Comparison of ENCODE assay signal across 21 mouse cellular contexts in the genomic region with DNA sequence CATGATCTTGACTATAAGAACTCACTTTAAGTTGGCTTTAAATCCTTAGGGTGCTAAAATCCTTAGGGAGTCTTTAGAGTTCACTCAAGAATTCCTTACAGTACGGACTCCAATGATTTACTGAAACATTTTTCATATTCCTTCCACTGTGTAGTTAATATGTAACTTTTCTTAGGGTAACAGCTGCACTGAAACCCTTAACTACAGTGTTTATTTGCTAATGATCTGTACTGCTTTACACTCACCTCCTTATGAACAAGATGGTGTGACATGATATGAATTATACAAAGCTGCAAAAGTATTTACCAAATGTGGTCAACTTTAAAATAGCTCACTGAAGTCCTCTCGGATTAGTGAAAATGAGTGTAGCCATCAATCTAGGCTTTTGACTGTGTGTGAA. TPM values are rescaled to one million over a fixed set of nuclear protein-coding genes. Genes with fewer than 3 reads are reported as not detected.
DNase-seq lines count a peak whose midpoint lies in the region; ATAC-seq lines count a peak whose summit lies in the region.
"Had no signal": no experiment of that assay in that cellular context is flagged by ENCODE, and none has a peak within 500 bp of the region (broad histone marks: within the 10 kb centered on the region; RNA-seq: fewer than 3 reads in every experiment).

No protein-coding gene starts in this region.

- no peaks in the 10 kb centered on the region for H3K36me3 ChIP-seq in lung, embryonic 15.5 days
- no peaks in the 10 kb centered on the region for H3K36me3 ChIP-seq in embryonic facial prominence, embryonic 12.5 days
- H3K36me3 ChIP-seq in intestine, embryonic 16.5 days (ENCODE audit: control insufficient read depth, insufficient read depth, low read length) = no peaks in the 10 kb centered on the region
- H3K36me3 ChIP-seq: embryonic facial prominence, embryonic 15.5 days; hindbrain, embryonic 12.5 days; hindbrain, embryonic 15.5 days had no signal

- peak; percentile 31; the same call in 1 of the 2 replicates for ATAC-seq in lung, embryonic 15.5 days (ENCODE audit: borderline replicate concordance, extremely low read depth, low FRiP score, low TSS enrichment)
- no peak for ATAC-seq in embryonic facial prominence, embryonic 12.5 days (ENCODE audit: insufficient number of reproducible peaks, insufficient read depth, low FRiP score, low TSS enrichment)
- ATAC-seq in intestine, embryonic 16.5 days = peak; percentile 78
- ATAC-seq: CD4-positive, CD25-positive, alpha-beta regulatory T cell, adult 4 months; forebrain, embryonic 14.5 days; forebrain, postnatal 0 days had no signal

- H3K4me3 ChIP-seq in lung, embryonic 15.5 days = no peak overlapping the region
- no peak overlapping the region for H3K4me3 ChIP-seq in embryonic facial prominence, embryonic 12.5 days
- H3K4me3 ChIP-seq in intestine, embryonic 16.5 days (ENCODE audit: low read length) = no peak overlapping the region
- H3K4me3 ChIP-seq: embryonic facial prominence, embryonic 15.5 days; gastrocnemius, adult 2 months; hindbrain, embryonic 12.5 days; hindbrain, embryonic 15.5 days had no signal

- H3K27me3 ChIP-seq in lung, embryonic 15.5 days = no peaks in the 10 kb centered on the region
- H3K27me3 ChIP-seq in embryonic facial prominence, embryonic 12.5 days = no peaks in the 10 kb centered on the region
- no peaks in the 10 kb centered on the region for H3K27me3 ChIP-seq in intestine, embryonic 16.5 days (replicated peaks; ENCODE audit: control insufficient read depth, insufficient read depth, low read length)
- H3K27me3 ChIP-seq: embryonic facial prominence, embryonic 15.5 days; hindbrain, embryonic 12.5 days; hindbrain, embryonic 15.5 days had no signal

- WGBS in lung, embryonic 15.5 days = 34% methylated on average over 2 of the region's 2 CpGs
- 86% methylated on average over 2 of the region's 2 CpGs for WGBS in embryonic facial prominence, embryonic 12.5 days
- WGBS in intestine, embryonic 16.5 days = 59% methylated on average over 2 of the region's 2 CpGs

- 0 out of 2 replicates have a peak, but pooled peaks cover 4% of the 10 kb centered on the region for H3K4me1 ChIP-seq in lung, embryonic 15.5 days
- peaks cover 23% of the 10 kb centered on the region for H3K4me1 ChIP-seq in embryonic facial prominence, embryonic 12.5 days
- peaks cover 5% of the 10 kb centered on the region; the same call in 1 of the 2 replicates for H3K4me1 ChIP-seq in intestine, embryonic 16.5 days (ENCODE audit: control insufficient read depth, insufficient read depth, low read length)

- no peak overlapping the region for H3K27ac ChIP-seq in lung, embryonic 15.5 days
- peak overlapping the region; percentile 41; the same call in 1 of the 2 replicates for H3K27ac ChIP-seq in embryonic facial prominence, embryonic 12.5 days
- no peak overlapping the region for H3K27ac ChIP-seq in intestine, embryonic 16.5 days (ENCODE audit: low read length)
- H3K27ac ChIP-seq: gastrocnemius, adult 2 months; hindbrain, embryonic 12.5 days; hindbrain, embryonic 15.5 days had no signal

- no peak overlapping the region for H3K4me2 ChIP-seq in lung, embryonic 15.5 days
- H3K4me2 ChIP-seq in embryonic facial prominence, embryonic 12.5 days (replicated peaks) = no peak overlapping the region
- H3K4me2 ChIP-seq in intestine, embryonic 16.5 days (ENCODE audit: low read depth, low read length) = no peak overlapping the region
- H3K4me2 ChIP-seq: embryonic facial prominence, embryonic 15.5 days; heart, embryonic 11.5 days; hindbrain, embryonic 12.5 days; hindbrain, embryonic 15.5 days had no signal

- H3K9ac ChIP-seq in lung, embryonic 15.5 days = no peak overlapping the region
- no peak overlapping the region for H3K9ac ChIP-seq in embryonic facial prominence, embryonic 12.5 days
- no peak overlapping the region for H3K9ac ChIP-seq in intestine, embryonic 16.5 days (ENCODE audit: low read depth, low read length)
- H3K9ac ChIP-seq: embryonic facial prominence, embryonic 15.5 days; forebrain, postnatal 0 days; hindbrain, embryonic 12.5 days; hindbrain, embryonic 15.5 days had no signal

- no peak for DNase-seq in lung, postnatal 4 days
- DNase-seq in cerebellum, postnatal 14 days = no peak
- DNase-seq in right cerebral cortex, postnatal 4 days = no peak
- DNase-seq: adrenal gland, adult 2 months; adrenal gland, postnatal 14 days; cerebellum, adult 11 months; cerebellum, adult 2 months; cerebellum, postnatal 10 days; forebrain, postnatal 0 days; gastrocnemius, adult 2 months; gastrocnemius, postnatal 14 days; heart, adult 11 months had no signal

- no peaks in the 10 kb centered on the region for H3K9me3 ChIP-seq in lung, embryonic 15.5 days
- no peaks in the 10 kb centered on the region for H3K9me3 ChIP-seq in embryonic facial prominence, embryonic 12.5 days
- no peaks in the 10 kb centered on the region for H3K9me3 ChIP-seq in intestine, embryonic 16.5 days (ENCODE audit: control insufficient read depth, low read length)
- H3K9me3 ChIP-seq: embryonic facial prominence, embryonic 15.5 days; hindbrain, embryonic 12.5 days; hindbrain, embryonic 15.5 days had no signal

RNA-seq across cellular contexts. Expression of a gene that starts 35.8 kb away (rescaled TPM):
- 0.54 and 1.1 TPM in 2 replicates for polyA plus RNA-seq in lung, embryonic 15.5 days (2015; fragmentation: Nextera tagmentation; extraction: Ambion mirVana)
- 70.0 and 78.4 TPM in 2 replicates for polyA plus RNA-seq in embryonic facial prominence, embryonic 12.5 days (2016; fragmentation: Nextera tagmentation; extraction: Ambion mirVana)
- 8.8 and 9.4 TPM in 2 replicates for polyA plus RNA-seq in intestine, embryonic 16.5 days (2015; fragmentation: Nextera tagmentation; extraction: Ambion mirVana)
